Mouse (Mus musculus) granulocyte monocyte progenitor cell, adult 5-6 weeks (primary cell): Measurements from ENCODE around the gene Foxe1. TPM values are rescaled to one million over a fixed set of nuclear protein-coding genes. Genes with fewer than 3 reads are reported as not detected.
A peak's percentile ranks its signal among the peaks of the same experiment; 100 is the strongest.

Experiments used
- ATAC-seq: replicated peaks from 2 replicates; pipeline ENCODE4 v1.8.0; 2016; ENCODE audit warnings: mild to moderate bottlenecking, moderate TSS enrichment, inconsistent platforms; ENCODE audit not compliant: poor library complexity, severe bottlenecking
- total RNA-seq, 2 experiments: library from RNA; stranded (forward) in 1 of 2; stranded (reverse) in 1 of 2; fragments of 200-712, 200-1000 nt in 1 of 2; fragments of >200 nt in 1 of 2; fragmentation: Nextera tagmentation in 1 of 2; gene quantifications; 2 replicates each; pipeline ENCODE4 v1.2.3; 2014 to 2017

Gene Foxe1
- total RNA-seq, 2 experiments from 2014 or later, result not detected

DNA sequence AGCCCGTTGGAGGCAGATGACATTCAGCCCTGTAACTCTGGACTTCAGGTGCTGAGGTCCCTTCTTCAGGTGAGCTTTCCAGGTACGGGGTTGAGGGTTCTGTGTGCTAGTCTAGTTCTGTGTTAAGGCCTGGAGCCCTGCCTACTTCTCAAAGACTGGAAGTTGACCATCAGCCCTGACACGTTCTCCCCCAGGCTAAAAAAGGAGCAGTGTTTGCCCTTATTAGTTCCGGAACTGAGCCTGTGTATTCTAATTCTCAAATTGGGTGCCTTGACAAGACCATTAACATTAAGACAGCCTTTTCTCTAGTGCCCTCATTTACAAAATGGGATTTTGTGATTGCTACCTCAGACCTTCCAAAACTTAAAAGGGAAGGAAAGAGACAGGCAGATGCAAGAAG lies 3.7 kb downstream of the Foxe1 start:
- ATAC-seq, result no peak

DNA sequence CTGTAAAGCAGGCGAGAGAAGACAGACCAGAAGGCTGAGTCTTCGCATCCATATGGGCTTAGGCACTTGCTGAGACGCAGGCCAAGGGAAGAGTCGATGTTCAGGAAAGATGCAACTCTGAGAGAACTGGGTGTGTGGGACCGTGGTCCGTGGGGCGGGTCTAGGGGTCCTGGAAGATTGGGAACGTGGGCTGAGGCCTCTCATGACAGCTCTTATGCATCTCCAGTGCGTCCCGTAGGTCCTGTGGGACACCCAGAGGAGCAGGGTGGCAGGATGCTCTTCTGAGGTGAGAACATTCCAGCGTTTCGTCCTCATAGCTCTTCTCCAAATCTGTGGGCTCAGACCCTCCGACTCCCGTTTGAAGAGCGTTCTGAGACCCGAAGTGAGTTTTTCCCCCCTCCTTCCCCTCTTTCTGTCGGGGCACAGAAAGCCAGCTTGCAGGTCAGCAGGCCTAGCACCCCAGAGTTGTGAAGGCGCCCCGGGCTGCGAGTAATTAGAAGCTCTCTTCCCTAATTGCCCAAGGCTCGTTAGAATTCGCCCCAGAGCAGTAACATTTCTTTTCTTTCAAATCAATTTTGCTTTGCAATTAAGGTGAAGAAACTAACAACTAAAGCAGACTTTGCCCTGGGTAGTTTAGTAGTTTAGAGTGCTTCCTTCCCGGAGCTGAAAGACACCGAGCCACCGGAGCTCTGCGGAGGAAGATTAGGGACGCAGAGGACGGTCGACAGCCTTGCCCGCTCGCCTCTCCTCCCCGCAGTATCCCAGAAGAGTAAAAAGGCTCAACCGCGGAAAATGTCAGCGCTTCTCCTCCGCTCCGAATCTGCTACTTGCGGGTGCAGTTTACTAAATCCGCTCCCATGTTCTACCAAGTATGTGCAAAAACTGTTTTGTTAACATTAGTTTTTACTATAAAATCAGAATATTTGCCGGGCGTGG lies 4.4 kb downstream of the Foxe1 start:
- ATAC-seq, result no peak

DNA sequence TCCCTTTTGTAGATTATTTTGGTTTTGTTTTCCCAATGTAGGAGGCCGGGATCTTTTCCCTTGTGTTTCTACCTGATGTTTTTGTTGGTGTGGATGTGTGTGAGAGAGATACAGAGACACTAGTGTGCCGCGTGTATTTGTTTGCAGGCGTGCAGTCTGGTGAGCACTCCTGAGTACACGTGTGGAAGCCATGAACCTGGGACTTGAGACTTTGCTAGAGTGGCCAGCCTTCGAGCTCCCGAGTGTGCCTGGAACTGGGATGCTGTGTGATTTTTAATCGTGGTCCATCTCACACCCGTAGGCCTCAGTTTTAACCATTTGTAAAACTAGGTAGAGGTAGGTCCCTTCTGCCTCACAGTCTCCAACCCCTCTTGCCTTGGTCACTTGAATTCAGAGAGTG lies 5.5 kb downstream of the Foxe1 start:
- no peak for ATAC-seq

DNA sequence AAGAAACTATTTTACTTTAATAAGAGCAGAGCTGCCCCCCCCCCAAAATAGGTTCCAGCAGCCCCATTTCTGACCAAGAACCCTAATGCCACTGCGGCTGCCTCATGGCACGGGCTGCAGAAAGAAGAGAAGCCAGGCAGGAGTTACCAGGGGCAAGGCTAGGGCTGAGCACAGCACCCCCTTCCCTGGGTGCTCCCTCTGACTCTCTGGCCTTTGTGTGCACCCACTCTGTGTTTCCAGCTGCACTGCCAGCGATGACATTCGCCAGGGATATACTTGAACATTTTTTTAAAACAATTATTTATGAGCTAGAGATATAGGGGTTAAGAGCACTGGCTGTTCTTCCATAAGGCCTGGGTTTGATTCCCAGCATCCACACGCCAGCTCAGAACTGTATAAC lies 6.1 kb downstream of the Foxe1 start:
- ATAC-seq, result no peak

DNA sequence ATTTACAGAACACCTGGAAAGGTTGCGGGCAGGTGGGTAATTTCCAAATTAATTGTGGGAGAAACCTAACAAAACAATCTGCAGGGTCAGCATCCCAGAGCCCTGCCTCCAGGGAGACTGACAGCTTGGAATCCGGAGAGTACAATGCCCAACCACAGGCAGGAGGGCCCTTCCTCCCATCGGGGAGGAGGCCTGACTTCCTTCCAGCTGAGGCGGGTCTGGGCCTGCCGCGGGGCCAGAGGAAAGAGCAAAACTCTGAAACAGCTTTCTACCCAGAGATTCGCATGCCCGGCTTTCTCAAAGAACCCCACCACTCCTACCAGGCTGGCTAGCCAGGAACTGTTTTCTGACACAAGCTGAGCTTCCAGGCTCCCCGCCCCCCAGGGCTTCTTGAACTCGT lies 9.6 kb downstream of the Foxe1 start:
- no peak for ATAC-seq

DNA sequence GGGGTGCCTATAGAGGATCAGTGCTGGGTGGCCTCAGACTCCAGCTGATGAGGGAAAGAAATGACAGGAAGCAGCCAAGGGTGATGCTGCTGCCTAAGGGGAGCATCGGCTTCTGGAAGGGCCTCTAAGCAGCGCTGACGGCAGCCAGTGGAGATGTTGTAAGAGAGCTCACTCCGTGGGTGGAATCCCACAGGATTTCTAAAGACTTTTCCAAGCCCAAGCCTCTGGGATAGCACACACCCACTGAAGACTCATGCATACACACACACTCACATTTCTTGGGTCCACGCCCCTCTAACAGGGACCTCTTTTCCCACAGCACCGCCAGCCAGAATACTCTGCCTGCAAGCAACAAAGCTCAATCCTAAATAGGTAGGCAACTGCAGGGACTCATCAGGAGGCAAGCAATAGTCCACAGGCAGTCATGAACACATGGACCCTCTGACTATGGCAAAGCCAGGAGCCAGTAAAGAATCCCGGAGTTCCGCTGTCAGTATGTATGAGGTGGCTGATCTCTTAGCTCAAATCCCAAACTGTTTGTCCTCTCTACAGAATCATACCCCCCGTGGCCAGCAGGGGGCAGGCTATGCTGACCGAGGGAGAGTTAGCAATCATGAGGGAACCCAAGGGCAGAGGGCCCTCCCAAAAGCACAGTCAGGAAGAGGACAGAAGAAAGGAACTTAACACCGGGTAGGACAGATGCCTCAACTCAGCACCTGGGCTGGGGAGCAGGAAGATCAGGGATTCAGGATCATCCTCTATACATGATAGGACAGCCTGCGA lies 13.1 kb downstream of the Foxe1 start:
- peak; percentile 66 for ATAC-seq

DNA sequence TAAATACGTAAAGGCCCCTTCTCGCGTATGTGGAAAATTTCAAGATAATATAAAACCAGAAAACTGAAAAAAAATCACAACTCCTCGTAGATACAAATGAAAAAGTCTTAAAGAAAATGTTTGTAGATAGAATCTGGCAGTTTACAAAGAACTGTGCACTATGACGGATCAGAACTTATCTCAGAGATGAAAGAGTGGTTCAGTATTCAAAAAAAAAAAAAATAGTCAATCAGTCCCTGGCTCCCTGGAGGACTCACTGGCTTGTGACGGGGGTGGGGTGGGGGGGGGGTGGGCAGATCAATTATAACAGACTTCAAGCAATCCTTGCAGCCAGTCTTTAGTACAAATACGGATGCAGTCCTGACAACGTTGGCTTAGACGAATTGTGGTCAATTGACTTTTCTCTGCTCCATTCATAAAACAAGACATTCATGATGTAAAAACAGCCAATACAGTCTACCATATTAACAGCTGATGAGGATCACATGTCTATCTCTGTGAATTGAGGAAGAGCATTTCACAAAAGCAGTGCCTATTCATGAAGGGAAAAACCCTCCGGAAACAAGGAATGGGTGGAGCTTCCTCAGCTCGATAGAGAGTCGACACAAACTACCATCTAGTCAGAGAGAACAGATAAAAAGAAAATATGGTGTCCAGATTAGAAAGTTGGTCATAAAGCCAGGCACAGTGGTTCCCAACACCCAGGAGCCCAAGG lies 16.3 kb downstream of the Foxe1 start:
- ATAC-seq, result peak; percentile 63

DNA sequence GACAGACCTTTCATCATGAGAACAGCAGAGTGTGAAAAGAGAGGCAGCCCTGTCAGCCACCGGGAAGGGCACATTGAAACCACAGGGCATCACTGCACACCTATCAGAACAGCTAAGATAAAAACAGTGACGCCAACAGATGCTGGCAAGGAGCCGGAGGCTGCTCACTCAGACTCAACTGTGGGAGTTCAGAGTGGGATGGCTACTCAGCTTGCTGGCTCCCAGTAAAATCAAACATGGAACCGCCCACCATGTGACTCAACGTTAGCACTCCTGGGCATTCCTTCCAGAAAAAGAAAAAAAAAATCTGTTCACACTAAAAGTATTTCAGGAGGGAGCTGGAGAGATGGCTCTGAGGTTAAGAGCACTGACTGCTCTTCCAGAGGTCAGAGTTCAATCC lies 17.8 kb downstream of the Foxe1 start:
- no peak for ATAC-seq

DNA sequence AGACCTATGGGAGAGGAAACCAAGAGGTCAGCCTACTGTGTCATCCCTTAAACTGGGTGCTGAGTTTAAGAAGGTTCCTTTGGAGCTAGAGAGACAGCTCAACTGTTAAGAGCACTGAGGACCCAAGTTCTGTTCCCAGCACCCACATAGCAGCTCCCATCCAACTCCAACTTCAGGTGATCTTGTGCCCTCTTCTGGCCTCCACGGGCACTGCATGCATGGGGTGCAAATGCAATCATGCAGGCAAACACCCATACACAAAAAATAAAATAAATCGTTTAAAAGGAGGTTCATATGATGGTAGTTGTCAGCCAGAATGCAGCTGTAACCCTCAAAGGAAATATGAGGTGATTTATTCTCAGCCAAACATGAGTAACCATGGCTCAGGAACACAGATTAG lies 21.0 kb downstream of the Foxe1 start:
- ATAC-seq, result no peak

DNA sequence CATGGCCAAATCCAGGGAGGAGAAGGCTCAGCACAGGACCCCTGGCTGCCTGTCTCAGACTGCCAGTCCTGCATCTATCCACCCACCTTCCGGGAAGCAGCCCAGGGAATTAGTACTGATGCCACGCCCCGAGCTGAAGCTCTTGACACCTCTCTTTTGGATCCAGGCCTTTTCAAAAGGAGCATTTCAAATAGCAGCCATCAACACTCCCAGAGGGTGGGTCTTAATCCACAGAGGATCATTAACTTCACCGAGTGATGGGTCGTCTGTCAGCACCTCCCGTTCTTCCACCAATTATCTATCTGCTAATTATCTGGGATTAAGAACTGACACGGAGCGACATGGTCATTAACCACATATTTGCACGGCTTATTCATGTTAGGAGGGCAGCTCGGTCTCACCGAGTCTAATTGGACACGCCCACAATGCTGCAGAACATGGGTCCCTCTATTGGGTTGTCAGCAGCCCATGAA lies 24.1 kb downstream of the Foxe1 start:
- no peak for ATAC-seq

DNA sequence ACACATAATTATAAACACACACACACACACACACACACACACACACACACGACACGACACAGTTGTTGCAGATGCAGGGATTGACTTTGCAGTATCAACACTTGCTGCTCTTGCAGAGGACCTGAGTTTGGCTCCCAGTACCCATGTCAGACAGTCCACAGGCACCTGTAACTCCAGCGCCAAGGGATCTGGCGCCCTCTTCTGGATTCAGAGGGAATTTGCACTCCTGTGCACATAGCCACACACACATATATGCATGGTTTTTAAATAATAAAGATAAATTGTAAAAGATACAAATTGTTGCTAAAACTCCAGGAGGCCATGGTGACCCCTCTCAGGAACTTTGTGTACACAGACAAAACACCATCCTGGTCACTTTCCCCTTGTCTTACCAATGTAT lies 25.7 kb downstream of the Foxe1 start:
- ATAC-seq, result no peak

DNA sequence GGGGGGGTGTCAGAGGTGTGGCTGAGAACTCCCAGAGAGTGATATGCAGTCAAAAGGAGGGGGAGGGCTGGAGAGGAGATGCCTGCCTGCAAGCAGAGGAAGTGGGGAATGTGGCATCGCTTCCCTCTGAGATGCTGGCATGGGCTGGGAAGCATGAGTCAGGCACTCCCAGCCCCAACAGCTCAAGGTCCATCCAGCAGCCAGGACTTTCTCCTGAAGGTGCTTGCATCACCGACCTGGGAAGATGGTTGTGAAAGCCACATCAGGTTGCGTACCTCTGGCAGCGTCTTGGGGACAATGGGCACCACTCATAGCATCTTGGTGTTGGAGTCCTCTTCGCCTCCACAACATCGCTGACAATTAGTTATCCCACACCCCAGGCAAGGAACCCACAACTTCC lies 27.0 kb downstream of the Foxe1 start:
- ATAC-seq, result peak; percentile 27

DNA sequence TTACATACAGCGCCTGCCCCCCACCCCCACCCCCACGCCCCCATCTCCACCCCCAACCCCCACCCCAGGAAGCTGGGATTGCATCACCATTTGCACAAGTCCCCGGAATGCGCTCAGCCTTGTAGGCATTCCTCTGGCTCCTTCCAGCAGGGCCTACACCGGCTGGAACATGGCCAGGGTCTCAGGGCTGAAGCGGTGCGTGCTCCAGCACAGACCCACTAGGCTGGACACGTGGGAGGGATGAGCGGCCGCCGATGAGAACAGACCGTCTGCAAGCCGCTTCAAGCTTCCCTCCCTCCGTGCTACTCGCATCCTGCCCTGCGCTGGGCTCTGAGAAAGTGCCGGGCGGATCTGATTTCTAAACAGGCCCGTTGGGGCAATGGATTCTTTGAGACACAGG lies 27.6 kb downstream of the Foxe1 start:
- peak; percentile 44 for ATAC-seq

DNA sequence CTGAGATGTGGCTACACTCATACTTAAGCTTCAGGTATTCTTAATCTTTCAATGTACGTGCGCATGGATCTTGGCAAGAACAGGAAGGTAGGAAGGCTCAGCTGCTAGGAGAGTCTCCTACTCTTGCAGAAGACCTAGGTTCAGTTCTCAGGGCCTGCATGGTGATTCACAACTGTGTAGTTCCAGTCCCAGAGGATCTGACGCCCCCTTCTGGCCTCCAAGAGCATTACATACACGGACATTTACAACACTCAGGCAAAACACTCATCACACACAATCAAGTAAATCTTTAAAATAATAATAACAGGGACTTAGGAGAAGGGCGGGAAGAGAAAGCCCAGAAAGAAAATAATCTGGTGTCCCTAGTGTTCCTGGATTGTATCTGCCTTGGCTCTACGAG lies 31.0 kb downstream of the Foxe1 start:
- peak; percentile 53 for ATAC-seq

DNA sequence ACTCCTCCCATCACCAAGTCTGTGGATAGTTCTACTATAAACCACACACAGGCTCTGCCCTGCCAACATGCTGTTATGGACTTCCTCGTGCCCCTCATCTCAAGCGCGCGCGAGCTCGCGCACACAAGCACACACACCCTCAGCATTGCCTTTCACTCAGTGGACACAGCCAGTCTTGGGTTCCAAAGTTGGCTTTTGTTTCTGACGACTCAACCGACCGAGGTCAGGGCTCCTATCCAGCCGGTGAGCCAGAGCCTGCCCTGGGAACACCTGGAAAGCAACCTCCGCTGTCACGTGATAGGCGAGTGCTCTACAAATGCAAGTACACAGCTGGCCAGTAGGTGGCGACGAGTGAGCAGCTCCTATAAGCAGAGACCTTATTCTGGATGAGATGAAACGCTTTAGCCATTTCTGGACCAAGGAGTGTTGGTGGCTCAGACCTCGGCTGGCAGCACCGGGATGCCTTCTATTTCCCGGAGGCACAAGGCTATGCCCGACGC lies 31.5 kb downstream of the Foxe1 start:
- ATAC-seq, result peak; percentile 78

DNA sequence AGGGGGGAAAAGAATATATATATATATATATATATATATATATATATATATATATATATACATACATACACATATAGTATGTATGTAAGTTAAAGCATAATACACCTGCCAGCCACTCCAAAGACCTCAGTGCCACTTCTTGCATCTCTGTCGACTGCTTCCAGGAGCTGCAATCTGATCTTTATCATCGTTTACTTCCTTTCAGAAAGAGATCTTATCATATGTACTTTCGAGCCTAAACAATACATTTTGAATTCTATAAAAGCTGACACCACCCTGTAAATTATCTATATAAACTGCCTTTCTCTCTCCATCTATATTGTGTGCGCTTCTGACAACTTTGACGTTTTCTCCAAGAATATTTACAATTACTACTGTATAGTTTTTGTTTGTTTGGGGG lies 45.1 kb downstream of the Foxe1 start:
- ATAC-seq, result no peak

DNA sequence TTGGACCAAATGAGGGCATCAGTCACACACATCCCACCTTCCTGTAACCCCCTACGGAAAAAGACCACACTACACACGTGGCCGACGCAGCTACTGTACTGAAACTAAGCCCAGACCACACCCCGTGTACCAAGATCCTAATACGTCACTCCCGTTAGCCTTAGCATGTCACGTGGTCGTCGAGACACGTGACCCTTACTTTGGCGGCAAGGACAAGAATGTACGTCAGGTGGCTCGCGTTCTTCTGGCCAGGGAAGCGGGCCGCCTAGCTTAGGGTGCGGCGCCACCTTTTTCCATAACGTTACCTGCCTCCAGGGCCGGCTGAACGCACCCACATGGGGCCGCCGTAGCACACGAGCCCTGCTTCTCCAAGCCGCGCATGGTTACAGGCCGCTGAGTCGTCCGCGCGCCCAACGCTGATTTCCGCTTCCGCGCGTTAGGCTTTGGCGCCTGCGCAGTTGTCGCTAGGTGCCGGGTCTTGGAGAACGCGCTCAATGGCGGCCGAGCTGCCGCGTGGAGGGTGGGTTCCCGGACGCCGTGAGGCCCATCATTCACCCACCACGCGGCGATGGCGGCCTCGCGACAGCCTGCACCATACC lies 45.7 kb downstream of the Foxe1 start, which contains the start of gene Trmo:
Gene Trmo, minus strand, starts transcription at position 425 of the 599 bp plus-strand sequence.
- ATAC-seq, result peak; percentile 89

DNA sequence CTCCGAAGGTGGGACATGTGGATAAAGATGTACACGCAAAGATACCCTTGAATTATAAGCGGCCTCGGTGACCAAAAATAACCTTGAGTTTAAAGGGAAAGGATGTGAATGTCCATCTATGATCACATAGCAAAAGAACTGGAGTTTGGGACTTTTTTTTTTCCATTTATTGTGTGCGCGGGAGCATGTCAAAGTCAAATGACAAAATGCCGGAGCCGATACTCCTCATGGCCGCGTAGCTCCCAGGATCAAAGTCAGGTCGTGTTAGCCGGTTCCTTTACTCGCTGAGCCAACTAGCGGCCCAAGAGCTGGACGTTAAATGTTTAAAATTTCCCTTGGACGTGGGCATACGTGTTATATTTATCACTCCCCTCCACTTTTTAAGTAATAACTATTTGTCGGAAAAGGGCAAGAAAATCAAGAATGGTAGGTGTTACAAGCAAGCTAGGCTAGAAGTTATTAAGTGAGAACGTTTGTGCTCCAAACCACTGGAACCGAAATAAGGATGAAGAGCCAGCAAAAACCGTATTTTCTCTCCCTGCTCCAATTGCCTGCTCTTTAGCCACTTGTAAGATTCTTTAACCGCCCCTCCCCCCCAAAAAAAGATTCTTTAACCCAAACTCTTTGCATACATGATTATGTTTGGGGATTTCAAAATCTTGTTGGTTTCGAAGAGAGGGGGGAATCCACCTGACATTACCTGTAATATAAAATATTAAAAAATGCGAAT lies 46.4 kb downstream of the Foxe1 start:
- ATAC-seq, result 0 out of 2 replicates have a peak, but pooled peaks have one; percentile 17

DNA sequence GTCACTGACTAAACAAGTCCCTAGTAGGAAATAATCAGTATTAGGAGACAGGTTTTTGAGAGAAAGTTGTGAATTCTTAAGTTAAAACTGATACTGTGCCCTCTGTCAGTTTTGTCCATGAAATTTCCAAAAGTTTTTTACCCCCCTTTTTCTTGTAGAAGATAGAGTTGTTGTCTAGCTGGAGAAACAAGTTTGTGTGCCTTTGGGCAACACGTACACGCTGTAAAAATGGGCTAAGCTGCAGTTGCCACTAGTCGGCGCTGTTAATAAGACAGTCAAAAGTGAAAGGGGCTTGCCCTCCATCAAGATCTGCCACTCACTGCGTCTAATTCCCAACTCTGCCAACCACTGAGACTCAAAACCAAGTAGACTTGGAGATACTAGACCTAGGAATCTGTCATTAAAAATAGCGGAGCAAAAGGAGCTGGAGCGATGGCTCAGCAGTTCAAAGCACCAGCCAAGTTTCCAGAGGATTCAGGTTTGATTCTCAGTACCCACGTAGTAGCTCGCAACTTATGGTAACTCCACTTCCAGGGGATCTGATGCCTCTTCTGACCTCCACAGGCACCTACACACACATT lies 47.1 kb downstream of the Foxe1 start:
- peak; percentile 57 for ATAC-seq
